ENCODE assay signal across 24 mouse cellular contexts in genomic region chr16:78294051-78294450, GRCm38 (mm10).
"Had no signal": no experiment of that assay in that cellular context is flagged by ENCODE, and none has a peak within 500 bp of the region (broad histone marks: within the 10 kb centered on the region; RNA-seq: fewer than 3 reads in every experiment).

No protein-coding gene starts in this region.

- H3K27me3 ChIP-seq: heart, embryonic 12.5 days; hindbrain, embryonic 12.5 days; intestine, embryonic 15.5 days; limb, embryonic 12.5 days; liver, embryonic 13.5 days had no signal

- H3K4me2 ChIP-seq: heart, embryonic 12.5 days; hindbrain, embryonic 12.5 days; hindbrain, embryonic 14.5 days; intestine, embryonic 15.5 days; limb, embryonic 12.5 days; liver, embryonic 11.5 days; liver, embryonic 13.5 days had no signal

- H3K27ac ChIP-seq: heart, adult 2 months; heart, embryonic 10.5 days; hindbrain, embryonic 10.5 days; hindbrain, embryonic 12.5 days; hindbrain, embryonic 14.5 days; layer of hippocampus, adult 2 months; left cerebral cortex, adult 2 months; limb, embryonic 10.5 days; limb, embryonic 12.5 days; liver, embryonic 13.5 days had no signal

- ATAC-seq: hindbrain, embryonic 16.5 days; inflammation-experienced regulatory T-cells, adult 6 months; intestine, postnatal 0 days had no signal

- H3K4me1 ChIP-seq: hindbrain, embryonic 12.5 days; intestine, embryonic 15.5 days; limb, embryonic 10.5 days; limb, embryonic 12.5 days had no signal

- H3K9ac ChIP-seq: heart, embryonic 12.5 days; hindbrain, embryonic 12.5 days; hindbrain, embryonic 14.5 days; intestine, embryonic 15.5 days; limb, embryonic 12.5 days; liver, embryonic 13.5 days had no signal

- H3K4me3 ChIP-seq: heart, adult 2 months; heart, embryonic 10.5 days; heart, embryonic 12.5 days; hindbrain, embryonic 10.5 days; hindbrain, embryonic 12.5 days; intestine, embryonic 15.5 days; layer of hippocampus, adult 2 months; left cerebral cortex, adult 2 months; limb, embryonic 10.5 days; limb, embryonic 12.5 days; liver, embryonic 13.5 days had no signal

- H3K9me3 ChIP-seq: heart, embryonic 10.5 days; heart, embryonic 12.5 days; hindbrain, embryonic 10.5 days; hindbrain, embryonic 12.5 days; intestine, embryonic 15.5 days; limb, embryonic 10.5 days; limb, embryonic 12.5 days; liver, embryonic 13.5 days had no signal

- H3K36me3 ChIP-seq: heart, embryonic 10.5 days; heart, embryonic 12.5 days; hindbrain, embryonic 10.5 days; hindbrain, embryonic 12.5 days; intestine, embryonic 15.5 days; limb, embryonic 10.5 days; limb, embryonic 12.5 days; liver, embryonic 13.5 days had no signal

- DNase-seq: gastrocnemius, postnatal 14 days; heart, adult 2 months; heart, postnatal 10 days; heart, postnatal 4 days; kidney, adult 18-20 months; kidney, adult 8-10 months; kidney, postnatal 10 days; kidney, postnatal 25 days; kidney, postnatal 4 days had no signal
